Mouse (Mus musculus): Measurements from ENCODE around the gene Manbal.
A peak's percentile ranks its signal among the peaks of the same experiment; 100 is the strongest.
"Not testable (repeated sequence)": the region's sequence is repeated elsewhere in the genome, so short reads cannot be mapped to it uniquely, and the experiment has no call there.

The Manbal gene

DNA sequence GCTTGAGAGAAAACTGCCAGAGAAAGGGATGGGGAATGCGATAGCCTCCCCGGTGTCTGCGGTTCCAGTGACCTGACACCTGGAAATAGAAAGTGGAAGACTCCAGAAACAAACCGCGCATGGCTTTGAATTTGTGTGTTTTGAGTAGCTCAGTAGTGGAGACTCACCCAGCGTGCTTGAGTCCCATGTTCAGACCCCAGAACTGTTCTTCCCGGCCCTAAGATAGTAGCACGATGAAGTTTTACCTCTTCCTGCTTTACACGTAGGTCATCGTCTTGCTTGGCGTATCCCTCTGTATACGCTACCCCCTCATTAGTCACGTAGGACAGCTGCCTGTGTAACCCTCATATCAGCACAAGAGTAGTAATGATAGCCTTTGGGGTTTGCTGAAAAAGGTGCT, 597 bp downstream of the Manbal start:
- DNase-seq (ENCODE audit: low spot score in 2 of 2), result no peak

DNA sequence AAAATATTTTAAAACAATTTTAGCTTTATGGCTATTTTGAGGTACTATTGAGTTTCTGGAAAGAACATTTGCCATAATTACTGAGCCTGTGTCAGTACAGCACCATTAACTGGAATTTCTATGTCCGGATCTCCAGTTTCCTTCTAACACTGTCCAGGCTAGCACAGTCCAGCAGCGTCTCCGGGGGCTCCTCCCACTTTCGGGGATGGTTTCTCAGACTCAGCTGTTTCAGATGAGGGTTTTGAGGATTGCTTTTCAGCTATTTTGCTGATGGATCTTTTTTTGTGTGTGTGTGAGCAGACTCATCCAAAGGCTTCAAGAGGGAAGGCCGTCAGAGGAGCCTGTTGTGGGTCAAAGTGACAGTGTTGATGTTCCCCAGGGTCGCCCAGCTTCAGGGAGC, 4.3 kb downstream of the Manbal start:
- no peak for DNase-seq (ENCODE audit: low spot score in 2 of 2)

GRCm38 (mm10) chr2:157373681-157374080, 6.3 kb downstream of the Manbal start:
- DNase-seq (ENCODE audit: low spot score in 2 of 2), result peak in 1 of 2 experiments; percentile 33

DNA sequence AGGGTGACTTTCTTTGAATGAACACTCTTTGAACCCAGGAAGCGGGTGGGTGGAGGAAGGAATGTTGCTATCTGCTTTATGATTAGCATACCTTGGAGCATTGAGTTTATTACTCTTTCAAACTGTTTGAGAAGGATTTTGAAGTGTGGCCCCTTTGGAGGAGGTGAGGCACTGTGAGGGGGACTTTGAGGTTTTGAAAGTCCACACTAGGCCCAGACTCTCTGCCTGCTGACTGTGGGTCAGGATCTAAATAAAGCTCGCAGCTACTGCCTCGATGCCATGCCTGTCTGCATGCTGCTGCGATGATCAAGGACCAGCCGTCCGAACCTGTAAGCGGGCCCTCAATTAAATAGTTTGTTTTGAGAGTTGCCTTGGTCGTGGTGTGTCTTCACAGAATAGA, 7.7 kb downstream of the Manbal start:
- no peak for DNase-seq (ENCODE audit: low spot score in 2 of 2)

DNA sequence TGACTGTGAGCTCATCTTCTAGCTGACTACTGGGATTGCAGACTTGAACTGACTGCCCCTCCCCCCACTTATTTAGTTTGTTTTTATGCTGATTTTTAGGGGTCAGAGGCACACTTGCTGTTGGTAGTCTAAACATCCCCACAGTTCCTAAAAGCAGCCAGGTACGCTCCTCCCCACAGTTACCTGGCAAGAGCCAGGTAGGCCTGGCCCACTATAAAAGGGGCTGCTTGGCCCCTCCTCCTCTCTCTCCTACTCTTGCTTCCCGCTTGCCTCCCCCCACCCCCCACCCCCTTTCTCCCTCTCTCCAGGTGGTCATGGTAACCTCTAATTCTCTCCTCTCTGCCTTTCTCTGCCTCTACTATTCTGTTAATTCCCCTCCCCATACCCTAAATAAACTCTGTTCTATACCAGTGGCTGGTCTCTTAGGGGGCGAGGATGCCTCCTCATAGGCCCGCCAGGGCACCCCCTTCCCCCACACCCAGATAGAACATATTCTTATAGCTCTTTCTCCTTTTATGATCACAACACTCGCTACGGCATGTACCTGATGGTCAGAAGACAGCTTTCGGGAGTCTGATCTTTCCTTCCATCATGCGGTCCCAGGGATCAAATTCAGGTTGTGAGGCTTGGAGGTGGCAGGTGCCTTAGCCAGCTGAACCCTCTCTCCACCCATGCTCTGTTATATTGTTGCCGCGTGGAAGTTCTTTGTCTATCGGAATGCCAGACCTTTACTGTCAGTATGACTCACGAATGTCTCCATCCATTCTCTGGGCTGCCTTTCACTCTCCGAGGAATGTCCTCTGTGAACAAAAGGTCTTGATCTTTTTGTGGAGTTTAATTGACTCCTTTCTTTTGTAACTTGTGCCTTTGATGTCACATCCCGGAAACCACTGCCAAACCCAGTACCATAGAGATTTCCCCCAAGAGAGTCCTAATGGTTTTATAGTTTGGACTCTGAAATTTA, 8.7 kb downstream of the Manbal start:
- DNase-seq (ENCODE audit: low spot score in 2 of 2), result no peak

DNA sequence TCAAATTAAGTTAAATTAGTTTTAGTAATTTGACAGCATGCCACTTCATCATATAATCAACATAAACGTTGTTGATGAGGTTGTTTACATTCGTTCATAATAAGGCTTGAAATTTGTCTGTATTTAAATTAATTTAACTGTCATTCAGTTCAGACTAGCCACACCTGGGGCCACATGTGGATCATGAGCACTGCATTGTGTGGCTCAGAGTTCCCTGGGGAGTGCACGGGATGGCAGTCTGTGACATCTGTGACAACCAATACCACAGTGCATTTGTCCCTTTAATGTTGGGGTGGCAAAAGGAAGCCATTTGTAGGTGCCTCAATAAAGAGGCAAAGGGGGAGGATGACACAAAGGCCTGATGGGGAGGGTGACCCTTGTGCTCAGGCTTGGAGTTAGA, 9.6 kb downstream of the Manbal start:
- no peak for DNase-seq (ENCODE audit: low spot score in 2 of 2)

GRCm38 (mm10) chr2:157384836-157385235, 17.4 kb downstream of the Manbal start:
- no peak for DNase-seq (ENCODE audit: low spot score in 2 of 2)

- DNase-seq (ENCODE audit: low spot score in 2 of 2), result not testable (repeated sequence)
Measured at GRCm38 (mm10) chr2:157388901-157389590, 21.7 kb downstream of the Manbal start.

GRCm38 (mm10) chr2:157389591-157389921, 22.2 kb downstream of the Manbal start:
- no peak for DNase-seq (ENCODE audit: low spot score in 2 of 2)

- no peak for DNase-seq (ENCODE audit: low spot score in 2 of 2)
Measured at GRCm38 (mm10) chr2:157392331-157392730, 24.9 kb downstream of the Manbal start.

GRCm38 (mm10) chr2:157393549-157393948, 26.2 kb downstream of the Manbal start:
- DNase-seq (ENCODE audit: low spot score in 2 of 2), result no peak

DNA sequence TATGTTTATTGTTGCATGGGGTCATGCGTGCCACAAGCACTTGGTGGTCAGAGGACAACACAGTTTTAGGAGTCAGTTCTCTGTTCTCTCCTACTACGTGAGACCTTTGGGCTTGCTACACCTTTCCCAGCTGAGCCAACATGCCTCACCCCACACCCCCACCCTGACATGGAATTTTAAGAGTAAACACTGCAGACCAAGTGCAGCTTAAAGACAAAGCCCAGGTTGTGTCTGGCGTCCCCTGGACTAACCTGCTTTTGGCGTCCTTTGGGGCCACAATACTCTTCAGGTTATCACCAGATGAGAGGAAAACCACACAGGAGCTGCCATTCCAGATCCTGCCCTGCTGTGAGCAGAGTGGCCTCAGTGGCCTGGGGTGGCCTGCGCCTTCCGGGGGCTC, 27.5 kb downstream of the Manbal start:
- peak in 1 of 2 experiments; percentile 59 for DNase-seq (ENCODE audit: low spot score in 2 of 2)

DNA sequence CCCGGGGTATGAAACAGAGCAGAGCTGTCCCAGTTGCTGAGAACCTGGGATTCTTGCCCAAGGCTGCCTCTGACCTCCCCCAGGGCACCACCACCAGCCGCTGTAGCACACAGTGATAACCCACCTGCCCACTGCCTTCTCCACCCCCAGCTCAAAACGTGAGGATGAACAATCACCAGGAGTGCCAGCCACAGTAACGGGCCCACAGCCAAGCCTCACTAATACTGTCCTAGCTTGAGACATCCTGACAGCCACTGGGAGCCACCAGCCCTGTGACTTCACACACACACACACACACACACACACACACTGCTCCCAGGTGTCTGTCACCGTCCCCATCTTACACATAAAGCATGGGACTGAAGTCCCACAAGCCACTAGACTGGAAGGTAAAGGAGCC, 28.0 kb downstream of the Manbal start:
- DNase-seq (ENCODE audit: low spot score in 2 of 2), result no peak

DNA sequence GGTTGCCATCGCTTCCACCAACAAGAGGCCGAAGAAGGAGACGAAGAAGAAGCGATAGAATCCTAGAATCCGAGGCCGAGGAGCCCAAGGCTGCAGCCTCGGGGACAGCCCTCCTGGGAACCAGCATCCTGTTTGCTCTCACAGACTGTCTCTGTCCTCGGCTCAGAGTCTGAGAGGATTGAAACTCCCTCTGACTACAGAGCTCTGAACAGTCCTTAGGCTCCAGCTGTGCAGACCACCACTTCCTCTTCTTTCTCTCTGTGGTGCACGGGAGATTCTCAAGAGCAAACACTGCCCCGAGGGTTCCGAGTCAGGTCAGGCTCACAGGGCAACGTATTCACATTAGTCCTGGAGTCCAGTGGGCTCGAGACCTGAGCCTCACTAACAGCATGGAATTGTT, 28.6 kb downstream of the Manbal start:
- DNase-seq (ENCODE audit: low spot score in 2 of 2), result no peak

DNA sequence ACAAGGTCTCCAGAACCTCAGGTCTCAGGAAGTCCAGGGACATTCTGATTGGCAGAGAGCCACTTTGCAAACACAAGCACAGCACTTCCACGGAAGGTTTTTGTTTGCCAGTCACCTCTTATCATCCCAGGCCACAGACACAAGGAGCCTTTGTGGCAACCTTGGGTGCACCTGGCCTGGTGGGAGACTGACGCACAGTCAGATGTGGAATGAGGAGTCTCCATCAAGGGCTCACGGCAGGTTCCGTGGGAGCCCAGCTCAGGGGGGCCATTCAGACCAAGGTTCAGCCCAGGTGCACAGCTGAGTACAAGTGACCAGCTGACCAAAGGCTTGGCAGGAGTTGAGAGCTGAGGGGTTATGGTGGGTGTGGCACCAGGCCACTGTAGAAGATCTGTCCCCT, 30.0 kb downstream of the Manbal start:
- no peak for DNase-seq (ENCODE audit: low spot score in 2 of 2)

- DNase-seq (ENCODE audit: low spot score in 2 of 2), result no peak
Measured at GRCm38 (mm10) chr2:157398539-157398938, 31.1 kb downstream of the Manbal start.

- no peak for DNase-seq (ENCODE audit: low spot score in 2 of 2)
Measured at GRCm38 (mm10) chr2:157399797-157400196, 32.4 kb downstream of the Manbal start.

DNA sequence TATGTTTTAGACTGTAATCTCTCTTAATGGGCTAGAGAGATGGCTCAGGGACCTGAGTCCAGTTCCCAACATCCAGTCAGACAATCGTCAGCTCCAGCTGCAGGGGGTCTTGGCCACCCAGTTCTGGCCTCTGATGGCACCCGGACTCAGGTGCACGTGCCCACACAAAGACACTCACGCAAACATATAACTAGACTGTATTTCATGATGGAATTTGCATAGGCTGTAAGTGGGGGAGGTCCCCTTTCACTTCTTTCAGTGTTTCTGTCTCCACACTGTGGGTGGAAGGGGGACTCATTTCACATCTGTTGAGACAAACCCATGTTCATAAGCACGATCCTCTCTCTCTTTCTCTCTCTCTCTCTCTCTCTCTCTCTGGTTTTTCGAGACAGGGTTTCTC, 33.1 kb downstream of the Manbal start:
- no peak for DNase-seq (ENCODE audit: low spot score in 2 of 2)

DNA sequence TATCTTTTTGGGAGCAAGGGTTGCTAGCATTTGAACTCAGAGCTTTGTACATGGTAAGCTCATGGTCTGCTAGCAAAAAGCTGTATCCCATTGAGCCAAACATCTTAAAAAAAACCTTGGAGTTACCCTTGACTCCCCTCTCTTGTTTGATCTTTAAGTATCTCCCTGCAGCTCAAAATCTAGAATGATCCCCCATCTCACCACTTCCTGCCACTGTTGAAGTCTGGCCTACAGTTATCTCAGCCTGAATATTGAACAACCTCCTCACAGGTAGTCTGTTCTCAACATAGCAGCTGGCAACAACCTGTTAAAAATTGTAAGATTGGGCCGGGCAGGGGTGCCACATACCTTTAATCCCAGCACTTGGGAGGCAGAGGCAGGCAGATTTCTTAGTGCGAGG, 33.9 kb downstream of the Manbal start:
- DNase-seq (ENCODE audit: low spot score in 2 of 2), result no peak

GRCm38 (mm10) chr2:157407596-157407995, 40.2 kb downstream of the Manbal start:
- peak in 1 of 2 experiments; percentile 62 for DNase-seq (ENCODE audit: low spot score in 2 of 2)

- DNase-seq (ENCODE audit: low spot score in 2 of 2), result no peak
Measured at GRCm38 (mm10) chr2:157409793-157410533, 42.6 kb downstream of the Manbal start.

GRCm38 (mm10) chr2:157411151-157411693, 43.8 kb downstream of the Manbal start:
- peak; percentile 55 to 81 for DNase-seq (ENCODE audit: low spot score in 2 of 2)
